Mouse (Mus musculus) bone marrow macrophage, adult 2 months (primary cell): ENCODE measurements around the gene Traf3ip3.

Source experiments
- CTCF ChIP-seq: IDR thresholded peaks from 2 replicates; pipeline ENCODE4 v1.5.1; 2012; ENCODE audit warnings: low read depth, mild to moderate bottlenecking, low read length, moderate library complexity
- POLR2A ChIP-seq: IDR thresholded peaks from 2 replicates; pipeline ENCODE4 v1.6.1; 2012; ENCODE audit warnings: mild to moderate bottlenecking, low read depth, low read length, borderline replicate concordance

GRCm38 (mm10) chr1:193208178-193208577 lies 6.7 kb upstream of the Traf3ip3 start:
- TF ChIP-seq POLR2A (no peak), CTCF (peak; percentile 79)
